Mouse (Mus musculus): ENCODE results near the gene Kcnj6. TPM values are rescaled to one million over a fixed set of nuclear protein-coding genes. Genes with fewer than 3 reads are reported as not detected.

The Kcnj6 gene
- polyA plus RNA-seq (2014; fragmentation: Illumina TruSeq; extraction: RNeasy Lipid Tissue Mini Kit (QIAGEN cat#74804); ENCODE audit: low read depth, low replicate concordance), result not detected

GRCm38 (mm10) chr16:94997340-94997849 lies at the start of gene Kcnj6:
Kcnj6 (minus strand) TSS chr16:94997701.

All from kidney, adult 10 weeks (tissue).